Mouse (Mus musculus): ENCODE results near the gene Srms.

The Srms gene

GRCm38 (mm10) chr2:181213021-181213445 is at the start of gene Srms:
Srms (minus strand) TSS chr2:181213185.
- in situ Hi-C loops (cut with MboI, MseI): no loop called here

GRCm38 (mm10) chr2:181253248-181253647 is 40.3 kb upstream of the Srms start:
- in situ Hi-C loops (cut with MboI, MseI): no loop called here

GRCm38 (mm10) chr2:181251841-181252240 is 38.9 kb upstream of the Srms start:
- in situ Hi-C loops (cut with MboI, MseI): no loop called here

GRCm38 (mm10) chr2:181249217-181249616 is 36.2 kb upstream of the Srms start:
- in situ Hi-C loops (cut with MboI, MseI): no loop called here

- in situ Hi-C loops (cut with MboI, MseI): no loop called here
Observed at GRCm38 (mm10) chr2:181245031-181245430, 32.0 kb upstream of the Srms start.

GRCm38 (mm10) chr2:181243706-181244394 is 30.9 kb upstream of the Srms start:
- in situ Hi-C loops (cut with MboI, MseI): no loop called here

- in situ Hi-C loops (cut with MboI, MseI): no loop called here
Observed at GRCm38 (mm10) chr2:181242314-181242665, 29.3 kb upstream of the Srms start.

- in situ Hi-C loops (cut with MboI, MseI): no loop called here
Observed at GRCm38 (mm10) chr2:181241602-181242313, 28.8 kb upstream of the Srms start, which contains the start of gene Helz2. Helz2 (minus strand) TSS chr2:181242027.

GRCm38 (mm10) chr2:181240806-181241440 is 27.9 kb upstream of the Srms start:
- in situ Hi-C loops (cut with MboI, MseI): no loop called here

GRCm38 (mm10) chr2:181239261-181239660 is 26.3 kb upstream of the Srms start:
- in situ Hi-C loops (cut with MboI, MseI): no loop called here

- in situ Hi-C loops (cut with MboI, MseI): no loop called here
Observed at GRCm38 (mm10) chr2:181238861-181239260, 25.9 kb upstream of the Srms start.

GRCm38 (mm10) chr2:181238091-181238610 is 25.2 kb upstream of the Srms start:
- in situ Hi-C loops (cut with MboI, MseI): no loop called here

GRCm38 (mm10) chr2:181237251-181238014 is 24.4 kb upstream of the Srms start:
- in situ Hi-C loops (cut with MboI, MseI): no loop called here

- in situ Hi-C loops (cut with MboI, MseI): no loop called here
Observed at GRCm38 (mm10) chr2:181235681-181236566, 22.9 kb upstream of the Srms start.

- in situ Hi-C loops (cut with MboI, MseI): no loop called here
Observed at GRCm38 (mm10) chr2:181234680-181235079, 21.7 kb upstream of the Srms start.

- in situ Hi-C loops (cut with MboI, MseI): no loop called here
Observed at GRCm38 (mm10) chr2:181233443-181233842, 20.5 kb upstream of the Srms start.

GRCm38 (mm10) chr2:181231171-181231570 is 18.2 kb upstream of the Srms start:
- in situ Hi-C loops (cut with MboI, MseI): no loop called here

GRCm38 (mm10) chr2:181228335-181228734 is 15.3 kb upstream of the Srms start:
- in situ Hi-C loops (cut with MboI, MseI): no loop called here

- in situ Hi-C loops (cut with MboI, MseI): no loop called here
Observed at GRCm38 (mm10) chr2:181227122-181227521, 14.1 kb upstream of the Srms start.

- in situ Hi-C loops (cut with MboI, MseI): no loop called here
Observed at GRCm38 (mm10) chr2:181224994-181225393, 12.0 kb upstream of the Srms start.

GRCm38 (mm10) chr2:181220361-181220760 is 7.4 kb upstream of the Srms start:
- in situ Hi-C loops (cut with MboI, MseI): no loop called here

All from regulatory T cell (primary cell).